Mouse (Mus musculus) CD4-positive, CD25-positive, alpha-beta regulatory T cell, adult 9 weeks (primary cell): ENCODE data around the gene Ncapd2. TPM values are rescaled to one million over a fixed set of nuclear protein-coding genes. Genes with fewer than 3 reads are reported as not detected.

Experiments used
- polyA plus RNA-seq: library from polyadenylated mRNA; unstranded; fragments of 100-300 nt; shearing (Covaris generic); gene quantifications from one replicate; pipeline ENCODE4 v1.2.1, GENCODE M21; 2017

The Ncapd2 gene
- 27.3 TPM for polyA plus RNA-seq

DNA sequence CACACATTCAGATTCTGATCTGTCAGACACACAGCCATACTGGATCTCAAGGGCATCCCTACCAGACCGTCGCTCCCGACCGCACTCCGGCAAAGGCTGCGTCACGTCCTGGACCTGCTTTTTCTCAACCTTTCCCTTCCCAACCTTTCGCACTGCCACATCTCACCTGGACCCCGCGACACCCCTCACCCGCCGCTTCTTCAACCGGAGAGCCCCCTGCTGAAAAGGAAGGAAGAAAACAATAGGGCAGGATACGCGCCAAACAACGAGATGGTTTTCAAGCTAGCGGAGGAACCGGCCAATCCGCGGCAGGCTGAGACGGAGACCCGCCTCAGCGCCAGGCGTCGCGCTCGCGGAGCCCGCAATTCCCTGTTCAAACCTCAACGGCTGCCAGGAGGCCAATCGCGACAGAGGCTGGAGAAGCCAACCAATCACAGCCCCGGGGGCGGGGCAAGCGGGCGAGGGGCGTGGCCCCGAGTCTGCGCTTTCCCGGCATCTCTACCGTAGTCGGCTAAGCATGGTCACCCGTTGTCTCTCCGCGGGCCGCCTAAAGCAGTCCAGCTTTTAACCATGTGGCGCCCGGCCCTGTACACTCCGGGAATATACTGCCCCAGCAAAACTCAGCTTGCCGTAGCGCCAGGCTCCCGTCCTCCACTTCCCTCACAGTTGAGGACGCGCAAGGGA is at the start of gene Ncapd2, which contains the start of gene Mrpl51:
TSS of gene Ncapd2 (minus strand) at position 370 of the 684 bp plus-strand sequence.
TSS of gene Mrpl51 (plus strand) at position 470 of the 684 bp plus-strand sequence.

DNA sequence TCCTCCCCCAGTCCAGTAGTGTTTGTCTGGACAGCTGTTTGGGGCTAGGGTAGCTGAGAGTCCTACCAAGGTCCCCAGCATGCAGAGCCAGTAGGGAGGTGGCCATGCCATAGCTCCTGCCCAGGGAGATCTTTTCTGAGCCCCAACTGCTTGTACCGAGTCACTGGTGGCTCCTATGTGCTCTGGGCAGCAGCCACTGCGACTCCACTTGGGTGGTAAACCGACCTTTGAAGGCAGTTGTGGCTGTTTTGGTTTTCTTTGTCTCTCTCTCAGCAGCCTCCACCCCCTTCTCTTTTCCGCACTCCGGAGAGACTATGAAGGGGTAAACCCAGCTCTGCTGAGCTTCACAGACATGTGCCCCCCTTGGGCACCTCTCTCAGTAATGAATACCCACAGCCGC is 45.3 kb upstream of the Ncapd2 start, which contains the start of gene Cd27:
TSS of gene Cd27 (minus strand) at position 229 of the 400 bp plus-strand sequence.

DNA sequence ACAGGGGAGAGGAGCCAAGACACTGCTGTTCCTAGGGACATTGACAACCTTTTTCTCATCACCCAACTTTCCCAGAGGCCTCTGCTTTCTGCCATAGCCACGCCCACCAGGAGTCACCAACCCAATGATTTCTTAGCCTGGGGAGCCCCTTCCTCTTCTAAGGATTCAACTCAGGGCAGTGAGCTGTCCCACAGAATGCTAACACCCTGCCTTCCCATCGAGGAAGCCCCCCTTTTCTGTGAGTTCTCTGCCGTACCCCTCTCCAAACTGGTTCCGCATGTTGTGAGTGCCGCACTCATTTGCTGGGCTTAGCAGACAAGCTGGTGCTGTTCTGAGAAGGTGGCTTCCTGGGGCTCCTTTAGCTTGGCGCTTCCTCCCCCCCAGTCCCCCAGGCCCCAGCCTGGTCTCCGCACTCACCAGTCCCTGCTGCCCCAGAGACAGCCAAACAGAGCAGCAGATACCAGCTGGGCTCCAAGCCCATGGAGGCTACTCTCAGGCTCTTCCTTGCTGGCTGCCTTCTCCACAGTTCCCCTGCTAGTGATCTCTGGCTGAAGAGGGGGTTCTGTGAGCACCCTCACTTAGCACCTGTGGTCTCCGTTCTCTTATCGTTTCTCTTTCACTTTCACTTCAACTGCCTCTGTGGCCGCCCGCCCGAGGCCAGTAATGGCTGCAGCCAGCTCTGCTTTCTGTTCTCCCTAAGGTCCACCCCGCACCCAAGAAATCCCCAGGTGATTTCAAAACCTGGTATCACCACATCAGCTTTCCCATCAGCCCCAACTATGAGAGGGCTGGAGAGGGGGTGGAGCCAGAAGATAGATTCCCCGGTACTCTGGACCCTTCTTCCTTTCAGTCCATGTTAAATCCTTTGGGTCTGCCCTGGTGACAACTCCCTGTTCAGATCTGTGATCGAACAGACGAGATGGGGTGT is 39.9 kb upstream of the Ncapd2 start, which contains the start of gene Tapbpl:
TSS of gene Tapbpl (minus strand) at position 744 of the 928 bp plus-strand sequence.

DNA sequence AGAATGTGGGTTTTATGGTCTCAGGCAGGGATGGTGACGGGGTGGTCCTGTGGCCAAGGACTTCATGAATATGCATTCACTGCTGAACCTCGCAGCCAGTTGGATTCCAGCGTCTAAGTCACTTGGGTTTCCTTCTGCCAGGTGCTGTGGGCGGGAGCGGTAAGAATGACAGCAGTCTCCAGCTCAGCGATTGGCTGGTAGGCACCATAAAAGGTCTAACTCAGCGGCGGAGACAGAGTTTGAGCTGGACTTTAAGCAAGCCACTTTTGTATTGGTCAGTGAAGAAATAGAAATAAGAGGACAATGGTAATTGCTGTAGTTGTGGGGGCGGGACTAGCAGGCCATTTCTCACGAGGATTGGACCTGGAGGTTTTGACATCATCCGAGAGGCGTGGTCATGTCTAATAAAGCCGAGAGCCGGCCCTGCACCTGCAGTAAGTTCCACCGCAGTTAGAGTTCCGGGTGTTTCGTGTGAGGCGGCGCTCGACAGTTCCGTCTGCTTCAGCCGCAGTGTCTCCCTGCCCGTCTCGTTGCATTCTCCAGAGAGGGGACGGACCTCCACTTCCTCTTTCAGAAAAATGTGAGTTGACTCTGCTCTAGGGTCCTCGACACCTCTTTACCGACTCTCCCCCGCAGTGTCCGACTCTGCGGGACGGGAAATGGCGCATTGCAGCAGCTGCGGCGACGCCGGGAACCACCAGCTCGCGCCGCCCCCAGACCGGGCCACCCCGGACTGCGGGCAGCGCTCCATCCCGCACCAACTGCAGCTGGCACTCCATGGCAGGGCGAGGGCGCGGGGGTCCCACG is 23.9 kb upstream of the Ncapd2 start, which contains the start of gene Vamp1:
TSS of gene Vamp1 (plus strand) at position 404 of the 807 bp plus-strand sequence.

DNA sequence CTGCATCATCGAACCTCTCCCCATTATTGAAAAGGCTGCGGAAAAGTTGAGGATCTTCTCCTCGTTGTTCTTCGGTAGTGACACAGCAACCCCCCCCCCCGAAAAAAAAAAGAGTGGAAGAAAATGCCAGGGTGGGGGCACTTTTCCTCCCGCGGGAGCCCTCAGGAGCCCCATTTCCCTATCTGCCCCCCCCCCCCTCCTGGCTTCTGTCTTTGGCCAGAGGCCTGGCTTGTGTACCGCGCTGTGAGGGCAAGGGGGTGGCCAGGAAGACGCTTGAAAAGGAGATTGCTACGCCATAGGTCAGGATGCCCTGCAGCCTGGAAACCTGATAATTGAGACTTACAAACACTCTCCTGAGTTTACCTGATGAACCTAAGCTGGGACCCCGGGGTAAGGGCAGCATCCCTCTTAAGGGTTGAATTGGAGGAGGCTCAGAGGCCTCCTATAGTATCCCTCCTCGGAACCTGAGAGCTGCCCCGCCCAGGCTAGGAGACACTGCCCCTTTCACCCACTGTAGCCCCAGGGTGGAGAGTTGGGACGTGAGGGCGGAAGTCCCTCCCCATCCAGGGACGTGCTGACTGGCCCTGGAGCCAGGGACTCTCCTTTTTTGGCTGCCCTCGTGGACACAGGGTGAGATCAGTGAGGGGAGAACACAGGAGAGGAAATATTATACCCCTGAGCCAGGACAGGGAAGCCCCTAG is 25.3 kb downstream of the Ncapd2 start, which contains the start of gene Gapdh:
TSS of gene Gapdh (minus strand) at position 417 of the 701 bp plus-strand sequence.

DNA sequence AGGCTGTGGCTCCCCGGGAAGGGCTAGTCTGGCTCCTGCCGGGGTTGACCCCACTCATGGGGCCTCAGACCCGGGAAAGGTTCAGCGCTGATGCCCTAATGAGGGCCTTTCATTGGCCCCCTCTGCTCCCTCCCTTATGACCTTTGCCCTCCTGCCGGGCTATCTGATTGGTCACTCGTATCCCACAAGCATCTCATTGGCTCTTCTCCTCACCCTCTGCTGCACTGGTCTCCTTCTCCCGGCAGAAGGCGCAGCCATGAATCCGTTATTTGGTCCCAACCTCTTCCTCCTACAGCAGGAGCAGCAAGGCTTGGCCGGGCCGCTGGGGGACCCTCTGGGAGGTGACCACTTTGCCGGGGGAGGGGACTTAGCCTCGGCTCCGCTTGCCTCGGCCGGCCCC is 46.5 kb downstream of the Ncapd2 start, which contains the start of gene Iffo1:
TSS of gene Iffo1 (plus strand) at position 241 of the 400 bp plus-strand sequence.

DNA sequence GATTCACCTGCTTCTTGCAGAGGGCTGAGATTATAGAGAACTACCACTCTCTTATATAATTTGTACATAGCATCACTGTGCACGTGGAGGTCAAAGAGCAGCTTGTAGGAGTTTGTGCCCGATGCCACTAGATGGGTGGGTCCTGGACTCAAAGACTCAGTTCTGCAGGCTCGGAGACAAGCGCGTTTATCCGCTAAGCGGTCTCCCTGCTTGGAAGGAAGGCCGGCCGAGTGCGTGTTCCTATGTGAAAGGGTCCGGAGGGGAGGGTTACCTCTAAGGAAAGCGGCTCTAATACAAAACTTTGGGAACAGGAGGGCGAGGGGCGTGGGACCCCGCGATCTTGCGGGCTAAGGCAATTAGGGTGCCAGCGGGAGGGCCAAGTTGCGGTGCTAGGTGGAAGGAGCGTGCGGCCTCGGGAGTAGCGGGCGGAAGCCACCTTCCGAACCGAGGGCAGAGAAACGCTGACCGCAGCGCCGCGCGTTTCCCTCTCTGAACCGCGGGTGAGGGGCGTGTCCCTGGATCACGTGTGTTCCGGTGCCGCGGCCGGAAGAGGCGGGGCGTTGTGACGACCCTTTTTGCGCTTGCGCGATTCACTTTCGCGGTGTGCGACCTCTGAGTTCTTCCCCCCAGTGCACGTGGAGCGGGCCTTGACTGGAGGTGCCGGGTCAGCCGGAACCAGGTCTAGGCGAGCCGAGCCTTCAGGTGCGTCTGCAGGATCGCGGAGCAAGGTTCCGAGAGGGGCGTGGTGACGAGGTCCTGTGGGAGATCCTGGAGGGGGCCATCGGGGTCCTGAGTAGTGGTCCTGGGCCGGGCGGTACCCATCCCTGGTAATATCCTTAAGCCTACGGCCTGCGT is 60.0 kb downstream of the Ncapd2 start, which contains the start of gene Nop2:
TSS of gene Nop2 (plus strand) at position 608 of the 855 bp plus-strand sequence.

Other genes starting within 250 kb of the Ncapd2 start
- 116 TPM for gene Cops7a, start 226.2 kb downstream of the Ncapd2 start, polyA plus RNA-seq
- 0.42 TPM for gene Pianp, start 195.0 kb downstream of the Ncapd2 start, polyA plus RNA-seq
- 14.6 TPM for gene Zfp384, start 182.6 kb downstream of the Ncapd2 start, polyA plus RNA-seq
- 92.1 TPM for gene Ing4, start 151.9 kb downstream of the Ncapd2 start, polyA plus RNA-seq
- gene Acrbp, start 142.0 kb downstream of the Ncapd2 start, polyA plus RNA-seq, result 30.7 TPM
- gene Lpar5, start 123.8 kb downstream of the Ncapd2 start, polyA plus RNA-seq, result 16.7 TPM
- 89.0 TPM for gene Chd4, start 95.7 kb downstream of the Ncapd2 start, polyA plus RNA-seq
- gene Nop2, start 59.8 kb downstream of the Ncapd2 start, polyA plus RNA-seq, result 70.8 TPM
- 12.5 TPM for gene Iffo1, start 46.5 kb downstream of the Ncapd2 start, polyA plus RNA-seq
- 331 TPM for gene Gapdh, start 25.2 kb downstream of the Ncapd2 start, polyA plus RNA-seq
- 117 TPM for gene Mrpl51, start 100 bp upstream of the Ncapd2 start, polyA plus RNA-seq
- gene Vamp1, start 23.9 kb upstream of the Ncapd2 start, polyA plus RNA-seq, result 64.9 TPM
- gene Tapbpl, start 40.2 kb upstream of the Ncapd2 start, polyA plus RNA-seq, result 136 TPM
- gene Cd27, start 45.3 kb upstream of the Ncapd2 start, polyA plus RNA-seq, result 663 TPM
- 1.6 TPM for gene Tuba3a, start 94.3 kb upstream of the Ncapd2 start, polyA plus RNA-seq
- gene Ltbr, start 122.2 kb upstream of the Ncapd2 start, polyA plus RNA-seq, result 0.35 TPM
- gene Scnn1a, start 129.0 kb upstream of the Ncapd2 start, polyA plus RNA-seq, result not detected
- 59.6 TPM for gene Tnfrsf1a, start 157.7 kb upstream of the Ncapd2 start, polyA plus RNA-seq
- gene Plekhg6, start 189.1 kb upstream of the Ncapd2 start, polyA plus RNA-seq, result 0.21 TPM